ENCODE assay signal across 8 mouse cellular contexts in genomic region chr14:26491150-26491549, GRCm38 (mm10). TPM values are rescaled to one million over a fixed set of nuclear protein-coding genes. Genes with fewer than 3 reads are reported as not detected.
DNase-seq lines count a peak whose midpoint lies in the region; ATAC-seq lines count a peak whose summit lies in the region.

No protein-coding gene starts in this region.

- H3K9ac ChIP-seq in liver, embryonic 11.5 days (ENCODE audit: low read depth, low read length) = no peak overlapping the region

- H3K4me3 ChIP-seq in liver, embryonic 11.5 days (ENCODE audit: low read depth, low read length) = no peak overlapping the region

- ATAC-seq in liver, embryonic 11.5 days (replicated peaks; ENCODE audit: low FRiP score) = peak; percentile 77
- ATAC-seq in neutrophil, adult 5-6 weeks (ENCODE audit: extremely low read depth, insufficient number of reproducible peaks, low FRiP score, poor library complexity, severe bottlenecking) = peak; percentile 97

- no peaks in the 10 kb centered on the region for H3K27me3 ChIP-seq in liver, embryonic 11.5 days (replicated peaks; ENCODE audit: control insufficient read depth, insufficient read depth, low read length)

- H3K4me1 ChIP-seq in liver, embryonic 11.5 days (replicated peaks; ENCODE audit: control insufficient read depth, insufficient read depth, low read length) = no peaks in the 10 kb centered on the region; the same call in 1 of the 2 replicates

- H3K9me3 ChIP-seq in liver, embryonic 11.5 days (ENCODE audit: control insufficient read depth, low read length) = no peaks in the 10 kb centered on the region

- peak; percentile 77 to 79 for DNase-seq in B cell, adult 2 months
- peak; percentile 69 for DNase-seq in T-cell, adult 2 months (ENCODE audit: low spot score)
- peak; percentile 83 for DNase-seq in cerebellum, postnatal 14 days
- DNase-seq in gastrocnemius, postnatal 25 days = peak; percentile 46
- peak; percentile 82 for DNase-seq in kidney, adult 9 months
- peak; percentile 58 for DNase-seq in liver, embryonic 11.5 days (ENCODE audit: low spot score)
- peak; percentile 77 for DNase-seq in testis, postnatal 10 days (ENCODE audit: low spot score)

- 19% methylated on average over 2 of the region's 2 CpGs for WGBS in liver, embryonic 11.5 days

- no peaks in the 10 kb centered on the region for H3K36me3 ChIP-seq in liver, embryonic 11.5 days (ENCODE audit: control insufficient read depth, insufficient read depth, low read length)

- no peak overlapping the region for H3K4me2 ChIP-seq in liver, embryonic 11.5 days

- no peak overlapping the region for H3K27ac ChIP-seq in liver, embryonic 11.5 days (ENCODE audit: low read depth, low read length)

RNA-seq across cellular contexts. Expression of gene Slmap, which starts 43.6 kb away (rescaled TPM):
- 10 to 100 TPM; 72.0 to 92.7 TPM for total RNA-seq in gastrocnemius, postnatal 25 days (2021)
- polyA plus RNA-seq in liver, embryonic 11.5 days (2014; fragmentation: Nextera tagmentation; extraction: Ambion mirVana) = 27.5 and 28.4 TPM in 2 replicates
- total RNA-seq in neutrophil, adult 5-6 weeks (2017) = 113 and 137 TPM in 2 replicates
